Comparison of ENCODE assay signal across 27 mouse cellular contexts in the genomic region with DNA sequence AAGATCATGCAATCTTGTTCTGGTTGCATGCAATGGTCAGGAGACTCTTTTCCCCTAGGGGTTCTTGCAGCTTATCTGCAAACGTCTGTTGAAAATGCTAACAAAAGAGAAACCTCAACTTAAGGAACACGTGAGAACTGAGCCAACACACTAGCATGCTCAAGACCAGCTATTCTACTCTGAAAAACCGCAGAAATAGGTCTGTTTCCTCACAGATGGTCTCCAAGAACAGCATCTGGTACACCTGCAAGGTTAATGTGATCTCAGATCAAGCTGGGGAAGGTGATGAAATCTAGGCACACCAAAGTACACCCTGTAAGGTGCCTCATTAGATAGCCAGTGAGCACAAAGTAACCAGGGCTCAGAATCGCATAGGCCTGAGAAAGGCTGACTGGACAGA. TPM values are rescaled to one million over a fixed set of nuclear protein-coding genes. Genes with fewer than 3 reads are reported as not detected.
DNase-seq lines count a peak whose midpoint lies in the region.
"Had no signal": no experiment of that assay in that cellular context is flagged by ENCODE, and none has a peak within 500 bp of the region (broad histone marks: within the 10 kb centered on the region; RNA-seq: fewer than 3 reads in every experiment).

No protein-coding gene starts in this region.

- H3K4me1 ChIP-seq in heart, embryonic 10.5 days: no peaks in the 10 kb centered on the region
- H3K4me1 ChIP-seq: forebrain, embryonic 12.5 days; heart, embryonic 12.5 days; hindbrain, embryonic 13.5 days; kidney, embryonic 15.5 days; limb, embryonic 12.5 days; neural tube, embryonic 12.5 days had no signal

- H3K36me3 ChIP-seq in heart, embryonic 10.5 days: peaks cover 49% of the 10 kb centered on the region

- H3K9me3 ChIP-seq in heart, embryonic 10.5 days: no peaks in the 10 kb centered on the region
- H3K9me3 ChIP-seq: forebrain, embryonic 12.5 days; heart, embryonic 12.5 days; hindbrain, embryonic 13.5 days; kidney, embryonic 15.5 days; limb, embryonic 12.5 days; liver, embryonic 15.5 days; neural tube, embryonic 12.5 days had no signal

- no peak overlapping the region for H3K4me3 ChIP-seq in heart, embryonic 10.5 days
- H3K4me3 ChIP-seq: erythroblast, embryonic 14.5 days; forebrain, embryonic 12.5 days; heart, embryonic 12.5 days; hindbrain, embryonic 13.5 days; kidney, embryonic 15.5 days; limb, embryonic 12.5 days; liver, embryonic 15.5 days; neural tube, embryonic 12.5 days had no signal

- 83% methylated on average over 4 of the region's 4 CpGs for WGBS in heart, embryonic 10.5 days

- no peak overlapping the region for H3K27ac ChIP-seq in heart, embryonic 10.5 days
- H3K27ac ChIP-seq: forebrain, embryonic 12.5 days; hindbrain, embryonic 13.5 days; kidney, embryonic 15.5 days; limb, embryonic 12.5 days; liver, embryonic 15.5 days; neural tube, embryonic 12.5 days had no signal

- peak; percentile 36 for DNase-seq in heart, embryonic 10.5 days (ENCODE audit: low spot score)
- no peak for DNase-seq in heart, adult 8-10 months (ENCODE audit: low spot score)
- peak; percentile 28 for DNase-seq in T-cell, adult 2 months (ENCODE audit: low spot score)
- DNase-seq in thymus, postnatal 0 days (ENCODE audit: low spot score): peak; percentile 81
- DNase-seq in thymus, postnatal 4 days: peak; percentile 25
- no peak for DNase-seq in cerebellum, postnatal 25 days
- no peak for DNase-seq in kidney, adult 9 months
- no peak for DNase-seq in left cerebral cortex, adult 8-10 months (ENCODE audit: low spot score in 2 of 2)
- DNase-seq: adrenal gland, postnatal 10 days; cerebellum, adult 9-11 months; forebrain, postnatal 0 days; gastrocnemius, postnatal 10 days; heart, postnatal 4 days; kidney, adult 11 months; kidney, postnatal 36 days; lung, embryonic 14.5 days; lung, postnatal 14 days; midbrain, embryonic 14.5 days; right cerebral cortex, postnatal 4 days had no signal

- no peaks in the 10 kb centered on the region for H3K27me3 ChIP-seq in heart, embryonic 10.5 days (ENCODE audit: insufficient read depth, poor library complexity, severe bottlenecking)
- H3K27me3 ChIP-seq: forebrain, embryonic 12.5 days; heart, embryonic 12.5 days; hindbrain, embryonic 13.5 days; kidney, embryonic 15.5 days; limb, embryonic 12.5 days; liver, embryonic 15.5 days; neural tube, embryonic 12.5 days had no signal

RNA-seq across cellular contexts. Expression of gene Edem1, which starts 11.0 kb away (rescaled TPM):
- 16.1 and 21.9 TPM in 2 replicates for polyA plus RNA-seq in heart, embryonic 10.5 days (2016; fragmentation: Nextera tagmentation; extraction: Ambion mirVana)
- 10 to 100 TPM in 2 of 4 experiments, 1 to 10 TPM in 2; 6.2 to 12.5 (median 9.0) TPM for total RNA-seq in heart, adult 8-10 months (2022)
- 236 and 254 TPM in 2 replicates for polyA plus RNA-seq in thymus, postnatal 0 days (2015; fragmentation: Nextera tagmentation; extraction: Ambion mirVana)
- 10 to 100 TPM; 18.2 to 26.0 (median 21.3) TPM for total RNA-seq in left cerebral cortex, adult 8-10 months (2022)

RNA-seq across cellular contexts. Expression of gene Arl8b, which starts 56.5 kb away (rescaled TPM):
- 62.6 and 65.8 TPM in 2 replicates for polyA plus RNA-seq in heart, embryonic 10.5 days (2016; fragmentation: Nextera tagmentation; extraction: Ambion mirVana)
- 100 to 1,000 TPM in 2 of 4 experiments, 10 to 100 TPM in 2; 91.8 to 102 (median 97.3) TPM for total RNA-seq in heart, adult 8-10 months (2022)
- 60.9 and 75.9 TPM in 2 replicates for polyA plus RNA-seq in thymus, postnatal 0 days (2015; fragmentation: Nextera tagmentation; extraction: Ambion mirVana)
- total RNA-seq in left cerebral cortex, adult 8-10 months (2022): 100 to 1,000 TPM; 199 to 232 (median 219) TPM

Comparison
In these comparisons a context has a peak if more than half of its experiments do, and no peak if none do; other contexts are left out.
1. DNase-seq: peak in heart, embryonic 10.5 days (single experiment), T-cell, adult 2 months (single experiment), thymus, postnatal 0 days (single experiment) and thymus, postnatal 4 days (single experiment); none in heart, adult 8-10 months (single experiment), cerebellum, postnatal 25 days (0 of 2), kidney, adult 9 months (single experiment) and left cerebral cortex, adult 8-10 months (0 of 2).